Mouse (Mus musculus) liver, adult 2 months (tissue): ENCODE data around the gene G0s2. TPM values are rescaled to one million over a fixed set of nuclear protein-coding genes. Genes with fewer than 3 reads are reported as not detected.

Source experiments
- DNase-seq: peaks from one replicate; pipeline ENCODE4 v3.0.0-alpha.2; 2011; ENCODE audit warnings: low read depth, low spot score; ENCODE audit errors: extremely low read depth
- H3K27ac ChIP-seq: fragments of 200-500 bp; replicated peaks from 2 replicates; pipeline ENCODE4 v1.5.1; 2012; ENCODE audit warnings: low read depth, mild to moderate bottlenecking, control low read depth, inconsistent platforms, low read length; ENCODE audit not compliant: insufficient read depth
- H3K27me3 ChIP-seq: fragments of 200-500 bp; 2 replicates; pipeline ENCODE4 v1.6.1; 2012; ENCODE audit warnings: mild to moderate bottlenecking, moderate library complexity, low read length, inconsistent platforms; ENCODE audit not compliant: control insufficient read depth, insufficient read depth
- H3K36me3 ChIP-seq: fragments of 200-500 bp; 2 replicates; pipeline ENCODE4 v1.6.1; 2012; ENCODE audit warnings: low read length, inconsistent platforms; ENCODE audit not compliant: control insufficient read depth, insufficient read depth
- H3K4me1 ChIP-seq: fragments of 200-500 bp; 2 replicates; pipeline ENCODE4 v1.6.1; 2011; ENCODE audit warnings: low read length; ENCODE audit not compliant: control insufficient read depth, insufficient read depth
- H3K4me3 ChIP-seq: fragments of 200-500 bp; 2 replicates; pipeline ENCODE4 v1.5.1; 2011; ENCODE audit warnings: low read depth, mild to moderate bottlenecking, control low read depth, low read length, moderate library complexity; ENCODE audit not compliant: insufficient read depth
- H3K79me2 ChIP-seq: fragments of 200-500 bp; 2 replicates; pipeline ENCODE4 v1.6.1; 2012; ENCODE audit warnings: inconsistent platforms, mild to moderate bottlenecking, low read length, moderate library complexity; ENCODE audit not compliant: control insufficient read depth, insufficient read depth
- H3K9ac ChIP-seq: fragments of 200-500 bp; 2 replicates; pipeline ENCODE4 v1.6.1; 2012; ENCODE audit warnings: low read depth, mild to moderate bottlenecking, control low read depth, inconsistent platforms, low read length
- CTCF ChIP-seq: fragments of 200-500 bp; IDR thresholded peaks from 2 replicates; pipeline ENCODE4 v1.5.1; 2011; ENCODE audit warnings: low read depth, low read length, control low read depth
- POLR2A ChIP-seq: fragments of 200-500 bp; IDR thresholded peaks from 2 replicates; pipeline ENCODE4 v1.6.1; 2011; ENCODE audit warnings: low read length, control low read depth; ENCODE audit not compliant: insufficient read depth; ENCODE audit errors: extremely low read depth
- WGBS: fragments of 180-500 bp; shearing (Covaris S2); methylation state at CpG from one replicate; pipeline ENCODE4 v1.1.7; 2018; 5-methylcytosine and 5-hydroxymethylcytosine counted together
- polyA plus RNA-seq: library from polyadenylated mRNA; depleted of rRNA; stranded (reverse); fragments of >200 nt; gene quantifications from 2 replicates; pipeline ENCODE4 v1.2.3, GENCODE M21; 2012; rRNA removed
- total RNA-seq: library from RNA; depleted of rRNA; stranded (reverse); fragments of >200 nt; gene quantifications from 2 replicates; pipeline ENCODE4 v1.2.3, GENCODE M21; 2014; rRNA removed

The G0s2 gene
- total and polyA plus RNA-seq, 2 experiments = 106 to 179 TPM

GRCm38 (mm10) chr1:193226724-193227522, 46.1 kb downstream of the G0s2 start:
- 45% methylated on average over 7 of the region's 7 CpGs for WGBS
- H3K9ac ChIP-seq = no peak overlapping the region
- no peak for TF ChIP-seq POLR2A
- TF ChIP-seq CTCF = no peak

DNA sequence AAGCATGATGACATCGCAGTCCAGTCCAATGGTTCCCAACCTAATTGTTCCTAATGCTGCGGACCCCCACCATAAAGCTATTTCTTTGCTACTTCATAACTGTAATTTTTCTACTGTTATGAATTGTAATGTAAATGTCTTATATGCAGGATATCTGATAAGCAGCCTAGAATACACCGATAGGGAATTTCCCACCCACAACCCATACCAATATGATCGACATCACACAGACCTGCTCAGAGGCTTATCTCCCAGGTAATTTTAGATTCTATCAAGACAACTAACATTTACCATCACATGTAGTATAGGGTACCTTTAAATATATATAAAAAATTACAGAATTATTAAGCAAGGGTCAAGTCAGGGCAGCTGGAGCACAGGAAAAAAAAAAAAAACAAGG, 46.9 kb downstream of the G0s2 start:
- Histone ChIP-seq H3K27ac (no peak overlapping the region), H3K9ac (no peak overlapping the region), H3K36me3 (peaks cover 26% of the 10 kb centered on the region), H3K27me3 (no peaks in the 10 kb centered on the region), H3K4me3 (no peak overlapping the region), H3K4me1 (peaks cover 19% of the 10 kb centered on the region), H3K79me2 (no peaks in the 10 kb centered on the region)
- no peak for DNase-seq
- no peak for TF ChIP-seq CTCF
- TF ChIP-seq POLR2A = no peak
- 93% methylated on average over 4 of the region's 4 CpGs for WGBS

More at GRCm38 (mm10) chr1:193226724-193227522, 46.1 kb downstream of the G0s2 start:
- H3K27ac ChIP-seq = no peak overlapping the region
- H3K27me3 ChIP-seq = no peaks in the 10 kb centered on the region
- H3K79me2 ChIP-seq = no peaks in the 10 kb centered on the region
- no peak overlapping the region for H3K4me3 ChIP-seq
- H3K4me1 ChIP-seq = peaks cover 23% of the 10 kb centered on the region
- H3K36me3 ChIP-seq = peaks cover 20% of the 10 kb centered on the region
- DNase-seq = no peak

- Histone ChIP-seq H3K79me2 (no peaks in the 10 kb centered on the region), H3K4me3 (no peak overlapping the region), H3K4me1 (peaks cover 16% of the 10 kb centered on the region; the same call in 1 of the 2 replicates), H3K36me3 (peaks cover 32% of the 10 kb centered on the region), H3K9ac (no peak overlapping the region), H3K27me3 (no peaks in the 10 kb centered on the region), H3K27ac (peak overlapping the region; percentile 25)
- peak; percentile 72 for DNase-seq
- WGBS = 37% methylated on average over 3 of the region's 3 CpGs
- no peak for TF ChIP-seq POLR2A
- no peak for TF ChIP-seq CTCF
Measured at GRCm38 (mm10) chr1:193225531-193225930, 47.5 kb downstream of the G0s2 start.

Other genes starting within 250 kb of the G0s2 start
- gene Syt14, start 237.4 kb downstream of the G0s2 start, total RNA-seq = under 0.01 and 0.20 TPM in 2 replicates
- gene Syt14, start 237.4 kb downstream of the G0s2 start, polyA plus RNA-seq = not detected in 2 replicates
- 5.2 and 6.2 TPM in 2 replicates for gene Diexf, start 142.9 kb downstream of the G0s2 start, total RNA-seq
- 8.0 and 11.0 TPM in 2 replicates for gene Diexf, start 142.9 kb downstream of the G0s2 start, polyA plus RNA-seq
- gene Irf6, start 120.1 kb downstream of the G0s2 start, total RNA-seq = 33.4 and 38.0 TPM in 2 replicates
- 42.5 and 56.0 TPM in 2 replicates for gene Irf6, start 120.1 kb downstream of the G0s2 start, polyA plus RNA-seq
- 8.1 and 8.7 TPM in 2 replicates for gene A130010J15Rik, start 105.2 kb downstream of the G0s2 start, total RNA-seq
- 2.7 and 3.5 TPM in 2 replicates for gene A130010J15Rik, start 105.2 kb downstream of the G0s2 start, polyA plus RNA-seq
- 0.65 and 0.67 TPM in 2 replicates for gene Traf3ip3, start 71.5 kb downstream of the G0s2 start, total RNA-seq
- gene Traf3ip3, start 71.5 kb downstream of the G0s2 start, polyA plus RNA-seq = 0.21 and 0.88 TPM in 2 replicates
- 1.7 and 2.0 TPM in 2 replicates for gene Lamb3, start 65.5 kb downstream of the G0s2 start, total RNA-seq
- 1.6 and 2.4 TPM in 2 replicates for gene Lamb3, start 65.5 kb downstream of the G0s2 start, polyA plus RNA-seq
- gene Hsd11b1, start 9.1 kb downstream of the G0s2 start, total RNA-seq = 807 and 1,077 TPM in 2 replicates
- 826 and 1,028 TPM in 2 replicates for gene Hsd11b1, start 9.1 kb downstream of the G0s2 start, polyA plus RNA-seq
- not detected in 2 replicates for gene Camk1g, start 97.1 kb upstream of the G0s2 start, total RNA-seq
- not detected in 2 replicates for gene Camk1g, start 97.1 kb upstream of the G0s2 start, polyA plus RNA-seq